Comparison of ENCODE assay signal across 32 mouse cellular contexts in genomic region chr7:86994700-86995099, GRCm38 (mm10). TPM values are rescaled to one million over a fixed set of nuclear protein-coding genes. Genes with fewer than 3 reads are reported as not detected.
"Had no signal": no experiment of that assay in that cellular context is flagged by ENCODE, and none has a peak within 500 bp of the region (broad histone marks: within the 10 kb centered on the region; RNA-seq: fewer than 3 reads in every experiment).

No protein-coding gene starts in this region.

- H3K4me3 ChIP-seq: heart, adult 2 months; heart, embryonic 13.5 days; heart, embryonic 15.5 days; hindbrain, embryonic 13.5 days; hindbrain, embryonic 15.5 days; kidney, embryonic 15.5 days; limb, embryonic 13.5 days; limb, embryonic 15.5 days had no signal

- H3K9ac ChIP-seq: heart, embryonic 13.5 days; heart, embryonic 15.5 days; hindbrain, embryonic 13.5 days; hindbrain, embryonic 15.5 days; kidney, embryonic 15.5 days; limb, embryonic 13.5 days; limb, embryonic 15.5 days had no signal

- ATAC-seq: hindbrain, postnatal 0 days; intestine, embryonic 16.5 days had no signal

- H3K27me3 ChIP-seq: heart, embryonic 13.5 days; heart, embryonic 15.5 days; hindbrain, embryonic 13.5 days; hindbrain, embryonic 15.5 days; kidney, embryonic 15.5 days; limb, embryonic 13.5 days; limb, embryonic 15.5 days had no signal

- H3K4me1 ChIP-seq: heart, embryonic 13.5 days; heart, embryonic 15.5 days; hindbrain, embryonic 13.5 days; hindbrain, embryonic 15.5 days; kidney, embryonic 15.5 days; limb, embryonic 13.5 days; limb, embryonic 15.5 days had no signal

- H3K27ac ChIP-seq: heart, adult 2 months; heart, embryonic 13.5 days; heart, embryonic 15.5 days; hindbrain, embryonic 13.5 days; hindbrain, embryonic 15.5 days; hindbrain, postnatal 0 days; kidney, embryonic 15.5 days; kidney, postnatal 0 days; limb, embryonic 13.5 days; limb, embryonic 15.5 days had no signal

- H3K9me3 ChIP-seq: heart, embryonic 13.5 days; heart, embryonic 15.5 days; hindbrain, embryonic 13.5 days; hindbrain, embryonic 15.5 days; kidney, embryonic 15.5 days; limb, embryonic 13.5 days; limb, embryonic 15.5 days had no signal

- H3K36me3 ChIP-seq: heart, embryonic 13.5 days; heart, embryonic 15.5 days; hindbrain, embryonic 13.5 days; hindbrain, embryonic 15.5 days; kidney, embryonic 15.5 days; limb, embryonic 13.5 days; limb, embryonic 15.5 days had no signal

- H3K4me2 ChIP-seq: heart, embryonic 11.5 days; heart, embryonic 13.5 days; heart, embryonic 15.5 days; hindbrain, embryonic 13.5 days; hindbrain, embryonic 15.5 days; kidney, embryonic 15.5 days; limb, embryonic 13.5 days; limb, embryonic 15.5 days had no signal

- DNase-seq: gastrocnemius, postnatal 14 days; gastrocnemius, postnatal 36 days; heart, adult 11 months; heart, adult 2 months; heart, postnatal 14 days; heart, postnatal 36 days; kidney, adult 11 months; kidney, adult 2 months; kidney, adult 9 months; kidney, postnatal 14 days; kidney, postnatal 36 days; layer of hippocampus, adult 9-11 months; layer of hippocampus, postnatal 36 days; left cerebral cortex, postnatal 4 days had no signal

RNA-seq across cellular contexts. Expression of gene Vmn2r79, which starts 1.2 kb away (rescaled TPM):
- polyA plus RNA-seq: gonadal fat pad, adult 2 months; heart, adult 2 months; heart, embryonic 11.5 days; heart, embryonic 13.5 days; heart, embryonic 15.5 days; heart, postnatal 0 days; hindbrain, embryonic 11.5 days; hindbrain, embryonic 13.5 days; hindbrain, embryonic 15.5 days; hindbrain, postnatal 0 days; intestine, embryonic 14.5 days; intestine, embryonic 16.5 days; kidney, adult 2 months; kidney, embryonic 15.5 days; kidney, postnatal 0 days; large intestine, adult 2 months; limb, embryonic 11.5 days; limb, embryonic 13.5 days; limb, embryonic 15.5 days; liver, adult 2 months had no signal
